Mouse (Mus musculus): Measurements from ENCODE around the gene Lrriq1. TPM values are rescaled to one million over a fixed set of nuclear protein-coding genes. Genes with fewer than 3 reads are reported as not detected.

Lrriq1 gene
- total RNA-seq, 2 experiments from 2014 or later: not detected

- intact Hi-C loops (cut with DNase I; ENCODE audit: low total_unique reads): no loop called here
- DNase-seq: no peak
Observed at GRCm38 (mm10) chr10:103029730-103030490, 206.2 kb downstream of the Lrriq1 start, which contains the start of gene Alx1. Alx1 (minus strand) TSS chr10:103030215.

- intact Hi-C loops (cut with DNase I; ENCODE audit: low total_unique reads): no loop called here
- DNase-seq: no peak
Observed at GRCm38 (mm10) chr10:103029132-103029729, 206.9 kb downstream of the Lrriq1 start.

GRCm38 (mm10) chr10:103028253-103029131 is 207.6 kb downstream of the Lrriq1 start:
- peak; percentile 6 for DNase-seq

GRCm38 (mm10) chr10:103027931-103028252 is 208.2 kb downstream of the Lrriq1 start:
- DNase-seq: no peak
- intact Hi-C loops (cut with DNase I; ENCODE audit: low total_unique reads): no loop called here

More at GRCm38 (mm10) chr10:103028253-103029131, 207.6 kb downstream of the Lrriq1 start:
- intact Hi-C loops (cut with DNase I; ENCODE audit: low total_unique reads): no loop called here

- intact Hi-C loops (cut with DNase I; ENCODE audit: low total_unique reads): no loop called here
- DNase-seq: no peak
Observed at GRCm38 (mm10) chr10:103027226-103027930, 208.7 kb downstream of the Lrriq1 start.

- intact Hi-C loops (cut with DNase I; ENCODE audit: low total_unique reads): no loop called here
- no peak for DNase-seq
Observed at GRCm38 (mm10) chr10:103026636-103027225, 209.4 kb downstream of the Lrriq1 start.

GRCm38 (mm10) chr10:103002556-103002955 is 233.6 kb downstream of the Lrriq1 start:
- DNase-seq: no peak
- intact Hi-C loops (cut with DNase I; ENCODE audit: low total_unique reads): no loop called here

GRCm38 (mm10) chr10:103000902-103001301 is 235.2 kb downstream of the Lrriq1 start:
- intact Hi-C loops (cut with DNase I; ENCODE audit: low total_unique reads): no loop called here
- no peak for DNase-seq

GRCm38 (mm10) chr10:102999584-102999983 is 236.5 kb downstream of the Lrriq1 start:
- intact Hi-C loops (cut with DNase I; ENCODE audit: low total_unique reads): no loop called here
- DNase-seq: no peak

Other genes with a start within 250 kb of the Lrriq1 start
- not detected for gene Alx1, start 206.1 kb downstream of the Lrriq1 start, total RNA-seq (2021)
- gene Slc6a15, start 131.5 kb upstream of the Lrriq1 start, total RNA-seq (2021): under 1 TPM; 0.10 to 0.18 TPM